Mouse (Mus musculus): Measurements from ENCODE around the gene Hic2.
A peak's percentile ranks its signal among the peaks of the same experiment; 100 is the strongest.
"Not testable (repeated sequence)": the region's sequence is repeated elsewhere in the genome, so short reads cannot be mapped to it uniquely, and the experiment has no call there.

The Hic2 gene

DNA sequence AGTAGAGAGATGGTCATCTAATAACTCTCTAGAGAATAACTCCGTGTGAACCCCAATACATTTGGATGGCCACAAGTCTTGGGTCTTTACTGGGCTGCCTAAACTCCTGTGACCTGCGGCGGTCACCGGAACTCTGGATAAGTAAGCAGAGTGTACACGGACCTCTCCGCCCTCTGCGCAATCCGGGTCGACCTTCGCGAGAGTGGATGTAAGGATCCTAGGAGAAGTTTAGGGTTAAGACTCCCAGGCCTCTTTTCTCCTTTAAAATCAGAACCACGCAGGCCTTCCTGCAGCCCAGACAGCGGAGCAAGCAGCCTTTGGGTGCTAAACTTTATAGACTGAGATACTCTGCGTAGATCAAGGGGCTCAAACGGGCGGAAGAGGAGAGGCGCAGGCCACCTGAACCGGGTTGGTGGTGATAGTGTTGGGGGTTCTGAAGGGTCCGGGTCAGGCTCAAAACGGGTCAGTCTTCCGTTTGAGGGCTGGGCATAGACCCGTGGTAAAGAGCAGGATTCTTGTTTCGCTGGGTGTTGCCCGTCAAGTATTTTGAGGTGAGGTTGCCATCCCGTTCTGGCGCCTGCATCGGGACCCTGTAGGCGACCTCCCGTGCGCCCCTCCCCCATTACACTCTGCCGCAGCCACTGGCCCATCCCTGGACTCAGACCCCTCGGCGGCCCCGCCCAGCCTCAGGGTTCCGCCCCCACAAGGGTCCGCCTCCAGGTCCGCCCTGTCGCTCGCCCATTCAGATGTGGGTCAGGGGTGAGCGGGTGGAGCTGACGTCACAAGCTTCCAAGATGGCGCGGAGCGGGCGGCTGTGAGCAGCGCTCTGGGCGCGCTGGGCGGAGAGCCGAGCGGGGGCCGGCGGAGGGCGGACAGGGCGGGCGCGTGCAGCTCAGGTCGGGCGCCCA lies at the start of gene Hic2:
Hic2 (plus strand) TSS at position 779 of the 908 bp plus-strand sequence.
- DNase-seq (ENCODE audit: low read depth, low spot score) = peak; percentile 99

DNA sequence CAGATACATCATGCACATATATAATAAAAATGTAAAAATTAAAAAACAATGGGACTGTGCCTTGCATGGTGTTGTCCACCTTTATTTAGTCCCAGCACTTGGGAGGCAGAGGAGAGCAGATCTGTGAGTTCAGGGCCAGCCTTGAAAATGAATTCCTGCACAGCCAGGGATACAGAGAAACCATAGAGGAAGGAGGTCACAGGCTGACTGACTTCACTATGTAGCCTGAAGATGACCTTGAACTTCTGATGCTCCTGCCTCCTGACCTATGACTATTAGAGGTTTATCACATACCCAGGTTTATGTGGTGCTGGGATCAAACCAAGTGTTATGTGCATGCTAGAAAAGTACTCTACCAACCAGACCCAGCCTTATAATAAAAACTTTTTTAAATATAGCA lies 47.9 kb upstream of the Hic2 start:
- DNase-seq (ENCODE audit: low read depth, low spot score) = no peak

DNA sequence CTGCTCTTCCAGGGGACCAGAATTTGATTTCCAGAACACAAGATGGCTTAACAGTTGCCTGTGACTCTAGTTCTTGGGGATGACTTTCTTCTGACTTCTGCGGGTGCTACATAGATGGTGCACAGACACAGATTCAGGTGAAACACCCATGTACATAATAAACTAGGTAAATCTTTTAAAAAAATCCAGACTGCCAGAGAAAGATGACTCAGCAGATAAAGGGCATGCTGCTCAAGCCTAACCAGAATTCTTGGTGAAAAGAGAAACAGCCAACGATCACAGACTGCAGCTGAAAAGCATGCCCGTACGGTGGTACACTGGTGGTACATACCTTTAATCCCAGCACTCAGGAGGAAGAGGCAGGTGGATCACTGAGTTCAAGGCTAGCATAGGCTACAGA lies 39.5 kb upstream of the Hic2 start:
- no peak for DNase-seq (ENCODE audit: low read depth, low spot score)

DNA sequence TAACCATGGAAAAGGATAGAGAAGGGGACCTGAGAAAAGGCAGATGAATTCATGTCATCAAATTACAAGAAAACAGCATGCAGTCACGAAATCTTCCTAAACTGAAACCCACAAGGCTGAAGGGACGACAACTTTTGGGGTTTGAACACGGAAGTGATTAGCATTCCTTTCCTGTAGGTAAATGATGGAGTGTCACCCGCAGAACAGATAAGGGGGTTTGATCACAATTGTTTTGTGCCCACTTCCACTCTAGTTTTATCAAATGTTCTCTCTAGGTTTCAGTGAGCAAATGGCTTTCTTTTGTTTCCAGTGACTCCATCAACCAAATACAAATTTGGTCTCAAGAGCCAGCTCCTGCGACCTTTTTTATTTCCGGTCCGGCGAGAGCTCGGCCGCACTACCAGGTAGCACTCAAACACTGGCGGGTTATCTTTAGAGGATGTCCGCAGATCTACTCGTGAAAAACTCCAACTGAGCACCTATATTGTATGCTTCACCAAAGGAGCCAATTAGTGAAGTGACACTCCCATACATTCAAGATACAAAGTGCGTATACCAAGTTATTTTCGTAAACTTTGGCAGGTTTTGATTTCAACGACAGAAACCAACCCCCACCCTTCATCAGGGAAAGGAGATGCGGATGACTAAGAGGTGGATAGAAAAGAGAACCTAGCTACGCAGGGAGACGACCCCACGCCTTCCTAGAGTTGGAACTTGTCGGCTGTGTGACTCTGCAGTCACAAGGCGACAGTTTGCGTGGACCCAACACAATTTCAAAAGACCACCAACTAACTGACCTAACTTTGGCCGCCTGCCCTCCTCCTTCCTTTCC lies 33.0 kb upstream of the Hic2 start:
- DNase-seq (ENCODE audit: low read depth, low spot score) = no peak

DNA sequence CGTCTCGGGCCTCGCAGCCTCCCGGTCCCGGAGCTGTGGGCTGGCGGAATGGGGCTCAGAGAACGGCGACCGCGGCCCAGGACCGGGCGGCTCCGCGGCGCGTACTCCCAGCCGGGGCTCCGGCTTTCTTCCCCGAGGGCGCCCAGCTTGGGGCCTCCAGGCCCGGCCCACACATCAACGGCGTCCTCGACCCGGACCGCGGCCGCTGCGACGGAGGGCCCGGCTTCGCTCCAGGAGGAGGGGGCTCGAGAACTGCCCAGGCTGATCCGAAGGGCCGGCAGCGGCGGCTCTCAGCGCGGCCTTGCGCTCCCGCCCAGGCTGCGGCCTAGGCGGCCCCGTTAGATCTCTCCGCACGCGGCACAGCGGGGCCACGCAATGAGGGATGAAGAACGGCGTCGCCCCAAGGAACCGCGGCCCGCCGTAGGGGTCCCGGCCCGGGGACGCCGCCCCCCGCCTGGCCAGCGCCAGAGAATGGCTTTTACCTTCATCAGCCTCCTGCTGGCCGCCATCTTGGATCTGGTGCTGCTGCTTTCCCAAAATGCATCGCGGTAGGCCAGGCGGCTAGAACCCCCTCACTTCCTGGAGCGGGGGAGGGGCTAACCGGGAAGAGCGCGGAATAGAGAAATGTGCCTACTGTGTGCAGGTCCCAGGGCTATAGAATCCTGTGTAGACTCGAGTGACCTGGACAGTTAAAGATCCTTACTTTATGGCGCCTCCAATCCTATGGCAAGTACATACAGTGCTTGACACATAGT lies 32.2 kb upstream of the Hic2 start:
- DNase-seq (ENCODE audit: low read depth, low spot score) = peak; percentile 94

DNA sequence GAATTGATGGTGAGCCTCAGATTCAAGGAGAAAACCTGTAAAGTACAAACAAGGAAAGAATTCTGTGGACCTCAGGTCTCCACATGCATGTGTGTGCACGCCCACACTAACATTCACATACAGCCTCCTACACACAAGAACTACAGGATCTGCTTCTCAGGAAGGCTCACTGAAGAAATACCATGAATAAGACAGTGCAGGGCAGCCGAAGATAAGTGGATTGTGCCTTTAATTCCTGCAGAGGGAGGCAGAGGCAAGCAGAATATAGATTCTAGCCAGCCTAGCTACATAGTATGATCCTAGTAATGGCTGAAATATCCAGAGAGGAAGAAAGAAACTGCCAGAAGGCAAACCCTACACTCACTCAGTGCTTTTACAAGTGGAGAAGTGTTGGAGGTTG lies 31.4 kb upstream of the Hic2 start:
- no peak for DNase-seq (ENCODE audit: low read depth, low spot score)

DNA sequence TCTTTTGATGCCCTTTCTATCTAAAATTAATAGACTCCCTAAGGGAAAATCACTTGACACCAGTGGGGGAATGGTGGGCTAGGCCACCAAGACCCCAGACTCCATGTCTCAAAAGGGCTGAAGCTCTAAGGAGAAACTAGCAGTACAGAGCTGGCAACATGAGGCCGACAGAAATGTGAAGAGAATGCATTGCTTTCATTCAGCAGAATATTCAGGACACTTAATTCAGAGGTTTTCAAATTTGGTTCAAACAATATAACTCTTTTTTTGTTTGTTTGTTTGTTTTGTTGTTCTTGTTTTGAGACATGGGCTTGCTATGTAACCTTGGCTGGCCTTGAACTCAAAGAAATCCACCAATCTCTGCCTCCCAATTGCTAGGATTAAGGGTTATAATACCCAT lies 30.8 kb upstream of the Hic2 start, which contains the start of gene Ube2l3:
Ube2l3 (minus strand) TSS at position 101 of the 400 bp plus-strand sequence.
- DNase-seq (ENCODE audit: low read depth, low spot score) = no peak

DNA sequence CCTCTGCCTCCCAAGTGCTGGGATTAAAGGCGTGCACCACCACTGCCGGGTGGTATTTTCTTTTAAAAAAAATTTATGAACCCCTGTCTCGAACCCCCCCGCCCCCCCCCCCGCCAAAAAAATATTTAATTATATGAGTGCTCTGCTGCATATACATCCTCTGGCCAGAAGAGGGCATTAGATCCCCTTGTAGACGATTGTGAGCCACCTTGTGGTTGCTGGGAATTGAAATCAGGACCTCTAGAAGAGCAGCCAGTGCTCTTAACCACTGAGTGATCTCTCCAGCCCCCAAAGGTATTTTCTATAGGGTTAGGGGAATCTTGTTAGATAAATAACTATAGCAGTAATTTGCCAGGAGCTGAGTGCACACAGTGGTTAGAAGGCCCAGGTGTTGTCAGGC lies 28.4 kb upstream of the Hic2 start:
- DNase-seq (ENCODE audit: low read depth, low spot score) = peak; percentile 74

DNA sequence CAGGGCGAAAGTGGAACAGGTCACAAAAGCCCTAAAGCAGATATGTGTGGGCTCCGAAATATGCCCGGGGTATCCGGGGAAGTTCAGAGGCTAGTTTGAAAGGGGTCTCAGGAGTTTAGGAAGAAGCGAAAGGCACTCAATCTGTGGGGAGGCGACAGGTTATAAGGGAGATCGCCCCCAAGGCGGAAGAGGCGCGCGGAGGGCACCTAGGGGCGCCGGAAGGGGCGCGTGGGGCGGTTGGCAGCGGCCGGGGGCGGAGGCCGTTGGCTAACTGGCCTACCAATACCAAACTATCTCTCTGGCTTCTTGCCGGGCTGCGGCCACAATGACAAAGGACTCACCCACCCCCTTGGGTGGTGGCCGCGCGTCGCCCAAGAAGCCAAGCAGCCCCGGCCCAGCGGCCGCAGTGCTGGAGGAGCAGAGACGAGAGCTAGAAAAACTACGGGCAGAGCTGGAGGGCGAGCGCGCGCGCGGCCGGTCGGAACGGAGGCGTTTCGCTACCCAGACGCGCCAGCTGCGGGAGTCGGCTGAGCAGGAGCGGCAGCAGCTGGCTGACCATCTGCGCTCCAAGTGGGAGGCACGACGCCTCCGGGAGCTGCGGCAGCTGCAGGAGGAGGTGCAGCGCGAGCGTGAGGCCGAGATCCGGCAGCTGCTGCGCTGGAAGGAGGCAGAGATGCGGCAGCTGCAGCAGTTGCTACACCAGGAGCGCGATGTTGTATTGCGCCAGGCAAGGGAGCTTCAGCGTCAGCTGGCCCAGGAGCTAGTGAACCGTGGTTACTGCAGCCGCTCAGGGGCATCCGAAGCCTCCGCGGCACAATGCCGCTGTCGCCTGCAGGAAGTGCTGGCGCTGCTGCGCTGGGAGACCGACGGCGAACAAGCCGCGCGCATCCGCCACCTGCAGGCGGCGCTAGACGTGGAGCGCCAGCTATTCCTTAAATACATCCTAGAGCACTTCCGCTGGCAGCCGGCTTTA lies 24.7 kb upstream of the Hic2 start, which contains the start of gene Rimbp3:
Rimbp3 (plus strand) TSS at position 215 of the 973 bp plus-strand sequence.
- DNase-seq (ENCODE audit: low read depth, low spot score) = peak; percentile 97

DNA sequence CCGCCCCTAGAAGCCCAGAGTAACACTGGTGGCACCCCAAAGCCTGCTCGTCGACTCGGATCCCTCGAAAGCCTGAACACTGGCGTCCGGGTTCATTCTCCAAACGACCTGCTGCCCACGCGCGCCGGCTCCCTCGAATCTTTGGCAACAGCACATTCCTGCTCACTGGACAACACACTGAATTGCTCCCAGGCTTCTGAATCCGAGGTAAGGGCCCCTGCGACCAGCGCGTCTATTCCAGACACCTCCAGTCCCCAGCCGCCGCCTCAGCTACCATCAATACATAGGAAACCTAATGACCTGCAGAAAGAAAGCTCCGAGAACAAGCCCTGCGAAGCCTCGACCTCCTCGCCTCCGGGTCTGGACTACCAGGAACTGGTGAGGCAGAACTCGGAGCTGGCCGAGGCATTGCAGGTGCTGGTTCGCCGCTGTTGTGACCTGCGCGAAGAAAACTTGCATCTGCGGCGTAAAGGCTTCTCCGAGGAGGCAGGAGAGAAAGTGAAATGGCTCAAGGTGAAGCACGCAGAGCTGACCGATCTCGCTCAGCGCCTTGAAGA lies 23.9 kb upstream of the Hic2 start:
- no peak for DNase-seq (ENCODE audit: low read depth, low spot score)

DNA sequence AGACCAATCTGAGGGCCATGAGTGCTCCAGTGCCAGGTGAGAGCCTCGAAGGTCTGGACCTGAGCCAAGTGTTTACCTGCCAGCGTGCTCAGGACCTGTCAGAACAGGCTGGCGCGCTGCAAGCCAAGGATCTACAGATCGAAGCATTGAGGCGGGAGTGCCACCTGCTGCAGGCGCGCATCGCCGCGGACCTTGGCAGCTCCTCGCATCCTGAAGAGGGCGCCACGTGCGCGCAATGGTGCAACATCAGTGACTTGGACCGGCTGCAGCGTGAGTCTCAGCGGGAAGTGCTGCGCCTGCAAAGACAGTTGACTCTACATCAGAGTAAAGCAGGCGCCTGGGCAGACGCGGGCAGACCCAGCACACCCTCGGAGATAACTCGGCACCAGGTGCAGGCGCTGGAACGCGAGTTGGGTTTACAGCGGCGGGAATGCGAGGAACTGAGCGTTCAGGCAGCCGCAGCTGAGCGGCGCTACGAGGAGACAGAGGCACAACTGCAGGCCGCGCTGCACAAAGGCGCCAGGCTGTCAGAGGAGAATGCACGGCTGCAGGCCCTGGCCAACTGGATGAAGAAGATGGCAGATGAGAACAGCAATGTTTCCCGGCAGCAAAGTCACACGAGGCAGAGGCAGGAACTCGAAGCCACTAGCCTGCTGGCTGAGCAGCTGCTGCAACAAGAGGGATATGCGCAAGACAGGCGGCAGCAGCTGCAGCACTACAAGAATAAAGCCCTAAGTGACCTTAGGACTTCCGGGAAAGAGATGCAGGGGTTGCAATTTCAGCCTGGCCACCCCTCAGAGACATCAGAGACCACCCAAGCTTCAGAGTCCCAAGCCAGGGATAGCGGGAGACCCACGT lies 23.2 kb upstream of the Hic2 start:
- DNase-seq (ENCODE audit: low read depth, low spot score) = peak; percentile 96

DNA sequence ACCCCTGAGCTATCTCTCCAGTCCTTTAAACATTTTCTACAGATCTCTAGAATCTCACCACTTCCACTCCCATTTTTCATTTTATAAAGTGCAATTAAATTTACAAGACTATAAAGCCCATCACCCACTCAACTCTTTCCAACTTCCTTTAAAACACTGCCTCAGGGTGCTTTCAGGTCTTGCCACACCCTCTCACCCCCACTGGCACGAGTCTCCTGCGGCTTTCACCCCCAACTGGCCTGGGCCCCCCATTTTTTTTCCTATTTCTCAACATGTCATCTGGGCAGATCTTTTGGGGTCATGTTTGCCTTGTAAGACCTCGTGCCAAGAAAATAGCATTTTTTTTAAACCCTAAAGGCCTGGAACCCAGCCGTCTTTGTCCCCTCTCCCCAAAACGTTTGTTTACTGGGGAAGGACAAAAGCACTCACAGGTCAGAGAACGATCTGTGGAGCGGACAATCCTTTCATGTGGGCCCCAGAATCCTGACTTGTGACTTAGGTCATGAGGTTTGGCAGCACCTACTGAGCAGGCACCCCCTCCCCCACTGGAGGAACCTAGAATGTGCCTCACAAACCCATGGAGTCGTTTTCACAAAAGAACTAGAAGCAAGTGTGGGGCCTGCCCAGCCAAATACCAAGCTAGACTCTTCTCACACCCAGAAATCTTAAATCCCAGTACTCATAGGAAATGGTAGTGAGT lies 16.3 kb upstream of the Hic2 start:
- DNase-seq (ENCODE audit: low read depth, low spot score) = peak; percentile 69

DNA sequence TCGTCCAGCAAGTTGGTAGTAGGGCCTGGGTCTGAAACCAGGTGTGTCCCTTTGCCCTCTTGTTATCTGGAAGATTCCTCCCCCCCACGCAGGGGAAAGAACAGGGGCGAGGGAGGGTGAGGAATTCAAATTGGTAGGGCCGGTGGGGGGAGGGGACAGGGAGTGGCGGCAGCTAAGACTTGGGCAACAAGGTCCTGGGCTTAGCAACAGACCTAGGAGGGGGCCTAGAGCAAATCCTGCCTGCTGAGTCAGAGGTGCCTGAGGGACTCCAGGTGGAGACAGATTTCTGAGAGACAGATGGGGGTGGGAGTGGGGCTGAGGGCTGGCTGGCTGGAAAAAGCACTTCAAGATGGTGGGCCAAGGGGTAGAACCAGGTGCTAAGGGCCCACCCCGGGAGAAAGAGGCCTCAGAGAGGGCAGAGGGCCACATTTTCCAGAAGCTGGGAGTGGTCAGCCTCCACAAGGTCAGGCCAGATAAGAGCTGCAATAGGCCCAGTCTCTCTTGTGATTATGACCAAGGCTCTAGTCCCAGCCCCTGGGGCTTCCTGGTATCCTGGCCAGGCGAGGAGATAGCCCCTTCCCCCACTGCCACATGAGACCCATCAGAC lies 13.1 kb upstream of the Hic2 start:
- peak; percentile 95 for DNase-seq (ENCODE audit: low read depth, low spot score)

DNA sequence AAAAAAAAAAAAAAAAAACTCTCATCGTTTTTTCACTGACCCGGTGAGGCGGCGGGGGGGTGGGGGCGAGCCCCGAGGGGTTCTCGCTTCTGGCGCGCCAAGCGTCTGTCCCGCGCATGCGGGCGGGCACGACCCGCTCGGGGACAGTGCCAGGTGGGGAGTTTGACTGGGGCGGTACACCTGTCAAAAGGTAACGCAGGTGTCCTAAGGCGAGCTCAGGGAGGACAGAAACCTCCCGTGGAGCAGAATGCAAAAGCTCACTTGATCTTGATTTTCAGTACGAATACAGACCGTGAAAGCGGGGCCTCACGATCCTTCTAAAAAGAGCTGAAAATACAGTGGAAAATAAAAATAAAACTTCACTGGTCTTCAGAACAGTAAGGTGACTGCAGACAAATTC lies 11.2 kb upstream of the Hic2 start:
- peak; percentile 97 for DNase-seq (ENCODE audit: low read depth, low spot score)

DNA sequence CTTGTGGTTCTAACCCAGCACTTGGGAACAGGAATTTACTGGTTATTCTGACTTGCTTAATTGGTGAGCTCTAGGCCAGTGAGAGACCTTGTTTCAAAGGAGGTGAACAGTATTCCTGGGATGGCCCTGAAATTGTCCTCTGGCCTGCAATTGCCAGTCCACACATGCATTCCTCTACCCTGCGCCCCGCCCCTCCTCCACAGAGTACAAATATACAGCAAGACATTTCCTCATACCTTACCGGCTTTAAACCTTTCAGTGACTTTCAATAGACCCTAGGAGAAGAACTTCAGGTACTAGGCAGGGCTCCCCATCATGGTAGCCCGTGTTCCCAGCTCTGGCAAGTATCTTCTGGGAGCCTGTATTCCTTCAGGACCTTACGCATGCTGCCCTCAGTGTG lies 7.8 kb upstream of the Hic2 start:
- DNase-seq (ENCODE audit: low read depth, low spot score) = peak; percentile 32

DNA sequence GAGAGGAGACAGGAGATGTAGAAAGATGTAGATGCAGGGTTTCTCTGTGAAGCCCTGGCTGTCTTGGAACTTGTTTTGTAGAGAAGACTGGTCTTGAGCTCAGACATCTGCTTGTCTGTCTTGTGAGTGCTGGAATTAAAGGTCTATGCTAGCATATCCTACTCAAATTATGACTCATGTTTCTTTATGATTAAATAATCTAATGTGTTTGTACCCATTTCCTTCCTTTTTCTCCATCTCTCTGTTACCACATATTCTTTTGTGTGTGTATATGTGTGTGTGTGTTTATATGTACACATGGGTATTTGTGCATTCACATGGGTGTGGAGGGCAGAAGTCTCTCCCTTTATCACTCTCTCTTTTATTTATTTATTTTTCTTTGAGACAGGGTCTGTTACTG lies 6.9 kb upstream of the Hic2 start:
- no peak for DNase-seq (ENCODE audit: low read depth, low spot score)

DNA sequence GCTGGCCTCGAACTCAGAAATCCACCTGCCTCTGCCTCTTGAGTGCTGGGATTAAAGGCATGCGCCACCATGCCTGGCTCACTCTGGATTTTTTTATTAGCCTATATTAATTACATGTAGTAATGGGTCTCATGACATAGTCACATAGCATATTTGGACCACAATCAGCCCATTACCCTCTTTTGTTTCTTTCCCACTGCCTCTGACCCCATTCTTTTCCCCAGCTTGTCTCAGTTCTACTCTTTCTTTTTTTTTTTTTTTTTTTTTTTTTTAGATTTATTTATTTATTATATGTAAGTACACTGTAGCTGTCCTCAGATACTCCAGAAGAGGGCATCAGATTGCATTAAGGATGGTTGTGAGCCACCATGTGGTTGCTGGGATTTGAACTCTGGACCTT lies 1.8 kb upstream of the Hic2 start:
- not testable (repeated sequence) for DNase-seq (ENCODE audit: low read depth, low spot score)
